Mouse (Mus musculus) CH12.LX (cell line): ENCODE results near the gene Rgs11.

ENCODE experiments used
- CTCF ChIP-seq, 2 experiments: IDR thresholded peaks in 1 of 2; conservative IDR thresholded peaks in 1 of 2; 2 replicates each; pipeline ENCODE4 v1.5.1; 2011 to 2012; ENCODE audit warnings: low read depth in 2 of 2, low read length in 2 of 2, improper control_type of control experiment in 1 of 2, inconsistent platforms in 1 of 2, mild to moderate bottlenecking in 1 of 2, moderate library complexity in 1 of 2
- EP300 ChIP-seq: IDR thresholded peaks from 2 replicates; pipeline ENCODE4 v1.6.1; 2011; ENCODE audit warnings: low read length, improper control_type of control experiment
- JUND ChIP-seq: conservative IDR thresholded peaks from 2 replicates; pipeline ENCODE4 v1.6.1; 2011; ENCODE audit warnings: low read depth, low read length, improper control_type of control experiment
- MAX ChIP-seq: IDR thresholded peaks from 2 replicates; pipeline ENCODE4 v1.6.1; 2011; ENCODE audit warnings: low read length, improper control_type of control experiment
- MAZ ChIP-seq: IDR thresholded peaks from 2 replicates; pipeline ENCODE4 v1.6.1; 2012; ENCODE audit warnings: low read depth, mild to moderate bottlenecking, inconsistent platforms, low read length, improper control_type of control experiment, moderate library complexity
- MEF2A ChIP-seq: IDR thresholded peaks from 2 replicates; pipeline ENCODE4 v1.6.1; 2014; ENCODE audit warnings: low read depth, mild to moderate bottlenecking, inconsistent platforms, low read length, improper control_type of control experiment, borderline replicate concordance
- NRF1 ChIP-seq: IDR thresholded peaks from 2 replicates; pipeline ENCODE4 v1.6.1; 2014; ENCODE audit warnings: low read depth, mild to moderate bottlenecking, inconsistent platforms, low read length, improper control_type of control experiment, moderate library complexity
- POLR2A ChIP-seq: IDR thresholded peaks from 2 replicates; pipeline ENCODE4 v1.6.1; 2011; ENCODE audit warnings: low read depth, mild to moderate bottlenecking, improper control_type of control experiment, low read length
- POLR2AphosphoS2 ChIP-seq: IDR thresholded peaks from 2 replicates; pipeline ENCODE4 v1.6.1; 2011; ENCODE audit warnings: low read depth, low read length, improper control_type of control experiment
- USF1 ChIP-seq: IDR thresholded peaks from 2 replicates; pipeline ENCODE4 v1.6.1; 2014; ENCODE audit warnings: low read depth, mild to moderate bottlenecking, inconsistent platforms, low read length, improper control_type of control experiment
- ZC3H11A ChIP-seq: IDR thresholded peaks from 2 replicates; pipeline ENCODE4 v1.6.1; 2012; ENCODE audit warnings: low read depth, mild to moderate bottlenecking, inconsistent platforms, low read length, improper control_type of control experiment

DNA sequence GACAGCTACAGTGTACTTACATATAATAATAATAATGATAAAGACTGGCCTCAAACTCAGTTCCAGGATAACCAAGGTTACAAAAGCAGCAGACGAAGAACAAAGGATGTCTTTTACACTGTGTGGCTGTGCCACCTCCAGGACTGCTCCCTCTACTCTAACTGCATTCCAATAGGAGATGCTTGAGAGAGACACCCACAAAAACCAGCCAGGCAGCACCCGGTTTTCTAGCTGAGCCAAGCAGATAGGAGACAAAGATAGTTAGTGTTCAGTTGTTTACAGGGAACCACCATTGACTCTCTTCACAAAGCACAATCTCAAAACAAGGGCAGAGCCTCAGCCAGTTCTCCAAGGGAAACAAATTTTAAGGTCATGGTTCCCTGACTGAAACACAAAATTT is 36.8 kb downstream of the Rgs11 start:
- TF ChIP-seq NRF1 (no peak), CTCF (conservative IDR thresholded peaks at IDR 0.05 in 1 of 2, IDR thresholded peaks at IDR 0.05 in 1 of 2; ENCODE audit: low read depth in 2 of 2, low read length in 2 of 2) (no peak), ZC3H11A (no peak), POLR2A (no peak), USF1 (no peak), MAZ (no peak), JUND (no peak), MAX (no peak), POLR2AphosphoS2 (no peak), EP300 (no peak), MEF2A (no peak)
